Mouse (Mus musculus) gastrocnemius, postnatal 36 days (tissue): ENCODE results near the gene Odf2l. TPM values are rescaled to one million over a fixed set of nuclear protein-coding genes. Genes with fewer than 3 reads are reported as not detected.
A peak's percentile ranks its signal among the peaks of the same experiment; 100 is the strongest.

Experiments
- DNase-seq, 2 experiments: peaks; one replicate each; pipeline ENCODE4 v3.0.0; 2022
- intact Hi-C: fragments of 180-260 bp; cut with DNase I; formaldehyde crosslinking; loops from one replicate; pipeline ENCODE4 v1.15.1; 2025
- total RNA-seq, 2 experiments: library from RNA; stranded (reverse); gene quantifications; 2 replicates each; pipeline ENCODE4 v1.2.3; 2021

The Odf2l gene
- total RNA-seq, 2 experiments from 2014 or later, result 7.4 to 10.2 TPM

DNA sequence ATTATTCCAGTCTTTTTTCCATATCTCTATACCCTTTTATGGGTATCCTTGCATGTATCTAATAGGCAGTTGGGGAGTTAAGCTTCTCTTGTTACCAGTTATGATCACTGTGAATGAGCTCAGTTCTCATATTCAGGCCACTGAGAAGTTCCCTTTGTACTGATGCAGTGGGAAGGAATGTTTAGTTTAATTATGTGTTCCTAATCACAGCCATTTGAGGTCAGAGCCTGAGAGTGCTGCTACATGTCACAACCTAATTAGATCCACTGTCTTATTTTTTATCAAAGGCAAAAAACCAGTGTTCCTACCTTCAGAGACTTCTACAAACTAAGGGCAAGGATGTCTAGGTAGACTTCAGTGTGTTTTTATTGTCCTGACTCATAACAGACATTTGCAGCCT, 11.0 kb downstream of the Odf2l start:
- no peak for DNase-seq
- intact Hi-C loops, result no loop called here

- intact Hi-C loops, result loop anchor here (10.0 kb wide), 1 partner anchor 307 kb away; no protein-coding TSS in a partner anchor
- DNase-seq, result no peak
Observed at GRCm38 (mm10) chr3:145131210-145131868, 13.0 kb downstream of the Odf2l start.

DNA sequence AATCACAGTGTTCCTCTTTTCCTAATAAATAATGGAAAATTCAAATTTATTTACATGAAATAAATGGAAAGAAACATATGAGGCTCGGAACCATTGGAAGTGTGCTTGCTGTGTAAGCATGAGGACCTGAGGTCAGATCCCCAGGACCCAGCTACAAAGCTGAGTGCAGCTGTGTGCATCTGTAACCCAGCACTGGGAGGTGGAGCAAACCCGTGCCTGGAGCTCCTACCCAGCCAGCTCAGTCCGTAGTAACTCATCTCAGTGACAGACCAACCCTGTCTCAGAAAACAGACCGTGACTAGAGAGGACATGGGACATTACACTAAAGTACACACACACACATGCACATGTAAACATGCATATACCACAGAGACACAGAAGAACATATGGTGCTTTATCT, 21.8 kb downstream of the Odf2l start:
- no peak for DNase-seq
- intact Hi-C loops, result no loop called here

DNA sequence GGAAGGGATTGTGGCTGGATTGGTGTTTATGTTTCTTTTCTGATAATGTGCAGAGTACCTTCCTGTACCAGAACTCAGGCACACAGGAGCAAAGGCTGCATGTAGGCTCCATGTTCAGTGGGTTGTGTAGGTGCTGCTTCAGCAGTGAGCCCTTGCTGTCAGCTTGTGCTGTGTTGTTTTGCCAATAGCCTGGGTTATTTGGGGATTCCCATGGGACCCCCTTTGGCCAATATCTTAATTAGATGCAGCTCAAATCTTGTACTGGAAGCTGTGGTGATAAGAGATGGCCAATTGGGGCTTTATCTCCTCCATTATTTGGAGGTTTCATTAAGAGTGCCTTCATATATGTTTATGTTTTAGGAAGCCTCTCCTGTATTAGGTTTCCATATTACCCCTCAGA, 24.5 kb downstream of the Odf2l start:
- intact Hi-C loops, result no loop called here
- no peak for DNase-seq

- intact Hi-C loops, result no loop called here
- no peak for DNase-seq
Observed at GRCm38 (mm10) chr3:145143856-145144255, 25.5 kb downstream of the Odf2l start.

DNA sequence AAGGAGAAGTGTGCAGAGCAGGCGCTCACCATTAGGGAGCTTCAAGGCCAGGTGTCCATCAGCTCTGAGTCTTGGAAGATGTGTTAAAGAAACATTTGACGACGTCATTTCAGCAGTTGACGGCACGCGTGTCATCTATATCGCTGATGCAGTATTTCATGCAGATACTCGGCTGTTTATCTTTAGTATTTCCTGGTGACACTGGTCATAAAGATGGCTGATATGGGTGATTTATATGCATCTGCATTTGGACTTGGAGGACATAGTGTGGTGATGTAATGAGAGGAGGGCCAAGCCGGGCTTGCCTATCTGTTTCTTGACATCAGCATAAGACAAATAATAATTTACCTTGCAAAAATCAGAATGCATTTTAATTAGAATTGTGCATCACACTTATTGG, 28.5 kb downstream of the Odf2l start:
- intact Hi-C loops, result loop anchor here (5.0 kb wide), 1 partner anchor 295 kb away; no protein-coding TSS in a partner anchor
- no peak for DNase-seq

DNA sequence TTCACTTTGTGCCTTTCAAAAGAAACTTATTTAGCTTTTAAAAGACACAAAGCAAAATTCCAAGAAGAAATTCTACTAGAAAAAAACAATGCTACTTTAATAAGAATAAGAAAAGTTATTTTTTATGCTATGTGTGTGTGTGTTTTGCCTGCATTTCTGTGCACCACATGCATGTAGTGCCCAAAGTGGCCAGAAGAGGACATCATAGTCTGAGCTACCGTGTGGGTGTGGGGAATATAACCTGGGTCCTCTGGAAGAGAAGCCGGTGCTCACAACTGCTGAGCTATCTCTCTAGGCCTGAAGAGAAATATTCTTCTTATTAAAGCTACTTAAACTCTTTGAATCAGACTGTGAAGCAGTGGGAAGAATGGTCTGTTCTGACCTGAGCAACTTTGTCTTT, 29.1 kb downstream of the Odf2l start:
- no peak for DNase-seq
- intact Hi-C loops, result loop anchor here (5.0 kb wide), 1 partner anchor 295 kb away; no protein-coding TSS in a partner anchor

DNA sequence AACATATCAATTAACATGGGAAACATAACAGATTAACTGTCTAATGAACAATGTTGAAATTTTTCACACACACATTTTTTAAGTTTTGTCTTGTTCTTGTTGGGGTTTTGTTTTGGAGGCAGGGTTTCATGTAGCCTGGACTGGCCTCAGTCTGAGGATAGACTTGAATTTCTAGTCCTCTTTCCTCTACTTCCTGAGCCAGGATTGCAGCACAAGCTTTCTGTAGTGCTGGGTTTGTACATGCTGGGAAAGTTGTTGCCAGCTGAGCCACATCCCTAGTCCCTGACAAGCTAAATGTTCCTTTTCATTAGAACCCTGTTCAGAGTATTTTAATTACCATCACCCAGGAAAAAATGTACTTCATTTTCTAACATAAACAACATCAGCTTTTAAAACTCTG, 29.6 kb downstream of the Odf2l start:
- intact Hi-C loops, result loop anchor here (5.0 kb wide), 1 partner anchor 294 kb away; no protein-coding TSS in a partner anchor
- no peak for DNase-seq

DNA sequence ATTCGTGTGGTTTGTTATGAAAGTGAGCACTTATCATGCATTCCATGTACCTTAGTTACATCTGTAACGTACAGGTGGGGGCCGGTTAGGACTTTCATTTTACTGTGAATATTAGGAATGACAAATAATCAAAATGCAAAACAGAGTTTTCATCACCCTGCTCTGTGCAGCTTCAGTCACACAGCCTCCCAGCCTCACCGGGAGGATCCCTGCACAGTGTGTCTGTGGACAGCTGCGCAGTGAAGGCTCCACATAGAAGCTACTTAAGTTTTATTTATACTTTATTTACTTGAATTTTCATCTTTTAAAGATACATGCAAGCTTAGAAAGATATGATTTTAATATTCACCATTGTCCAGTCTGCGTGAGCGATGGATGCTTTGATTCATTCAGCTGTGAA, 32.7 kb downstream of the Odf2l start:
- intact Hi-C loops, result no loop called here
- no peak for DNase-seq

DNA sequence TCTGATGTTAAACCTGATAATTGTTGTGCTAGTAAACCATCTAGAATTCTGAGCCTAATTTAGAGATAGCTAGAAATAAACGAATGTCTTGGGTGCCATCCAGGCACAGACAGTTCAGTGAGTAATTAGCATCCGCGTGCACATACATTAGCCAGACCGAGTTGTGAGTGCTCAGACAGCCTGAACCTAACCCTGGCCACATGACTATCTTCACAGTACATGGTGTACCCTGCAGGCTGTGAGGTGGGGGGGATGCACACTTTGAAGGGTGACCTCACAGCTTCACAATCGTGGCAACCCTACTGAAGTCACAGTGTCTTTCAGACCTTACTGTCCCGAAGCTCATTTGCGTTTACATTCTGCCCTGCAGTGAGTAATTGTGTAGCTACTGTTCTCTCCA, 33.5 kb downstream of the Odf2l start:
- intact Hi-C loops, result no loop called here
- DNase-seq, result no peak

GRCm38 (mm10) chr3:145156883-145157282, 38.5 kb downstream of the Odf2l start:
- intact Hi-C loops, result no loop called here
- DNase-seq, result peak; percentile 12 to 19

GRCm38 (mm10) chr3:145158441-145158840, 40.1 kb downstream of the Odf2l start:
- intact Hi-C loops, result no loop called here
- DNase-seq, result no peak

GRCm38 (mm10) chr3:145166741-145167140, 48.4 kb downstream of the Odf2l start:
- no peak for DNase-seq
- intact Hi-C loops, result no loop called here

GRCm38 (mm10) chr3:145167766-145168165, 49.4 kb downstream of the Odf2l start:
- DNase-seq, result no peak
- intact Hi-C loops, result no loop called here

- DNase-seq, result no peak
- intact Hi-C loops, result no loop called here
Observed at GRCm38 (mm10) chr3:145168844-145169696, 50.7 kb downstream of the Odf2l start.

GRCm38 (mm10) chr3:145170028-145170427, 51.6 kb downstream of the Odf2l start:
- DNase-seq, result no peak

GRCm38 (mm10) chr3:145170604-145171389, 52.4 kb downstream of the Odf2l start:
- intact Hi-C loops, result no loop called here
- DNase-seq, result no peak

More at GRCm38 (mm10) chr3:145170028-145170427, 51.6 kb downstream of the Odf2l start:
- intact Hi-C loops, result no loop called here

DNA sequence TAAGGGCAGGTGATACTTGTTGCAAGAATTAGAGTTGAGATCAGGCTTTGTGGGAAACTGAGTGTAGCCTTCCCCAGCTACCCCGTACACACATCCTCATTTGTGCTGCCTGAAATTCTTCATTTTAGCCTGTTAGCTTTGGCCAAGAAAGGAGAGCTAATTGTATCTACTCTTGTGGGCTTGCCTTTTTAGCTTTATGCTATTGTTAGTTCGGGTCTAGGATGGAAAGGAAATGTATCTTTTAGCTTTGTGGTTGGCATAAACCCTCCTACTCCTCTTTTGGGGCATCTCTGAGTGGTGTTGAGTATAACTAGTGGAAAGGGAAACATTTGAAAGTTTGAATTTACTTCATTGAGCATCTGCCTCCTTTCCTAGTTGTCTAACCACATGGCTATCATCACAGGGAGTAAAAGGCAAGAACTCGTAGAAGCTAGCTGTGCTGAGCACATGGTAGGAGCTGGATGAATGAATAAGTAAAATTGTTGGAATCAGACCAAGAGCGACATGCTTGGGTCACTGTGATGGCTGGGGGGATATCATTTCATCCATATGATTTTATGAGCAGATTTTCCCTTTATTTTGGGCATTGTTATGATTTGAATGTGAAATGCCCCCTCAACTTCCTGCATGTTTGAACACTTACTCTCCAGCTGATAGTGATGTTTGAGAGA, 53.1 kb downstream of the Odf2l start:
- no peak for DNase-seq
- intact Hi-C loops, result no loop called here

- no peak for DNase-seq
- intact Hi-C loops, result no loop called here
Observed at GRCm38 (mm10) chr3:145184645-145185044, 66.3 kb downstream of the Odf2l start.

DNA sequence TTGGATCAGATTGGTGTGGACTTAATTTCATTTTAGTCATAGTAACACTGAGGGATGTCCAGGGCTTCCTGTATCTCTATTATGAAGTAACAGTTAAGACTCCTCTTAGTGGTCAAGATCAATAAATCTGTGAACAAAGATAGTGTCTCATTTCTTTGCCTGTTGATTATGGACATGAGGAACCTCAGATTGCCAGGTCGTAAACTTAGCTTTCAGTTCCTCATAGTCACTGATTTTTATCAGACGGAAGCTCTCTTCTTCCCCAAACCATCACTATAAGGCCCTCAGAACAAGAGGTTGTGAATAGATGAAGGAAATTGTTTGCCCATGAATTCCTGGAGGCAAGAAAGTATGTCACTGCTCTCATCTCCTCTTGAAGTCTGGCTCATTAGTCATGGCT, 73.6 kb downstream of the Odf2l start:
- DNase-seq, result no peak
- intact Hi-C loops, result no loop called here
